Mouse (Mus musculus) heart, embryonic 11.5 days (tissue): ENCODE results near the gene 1700003E16Rik. TPM values are rescaled to one million over a fixed set of nuclear protein-coding genes. Genes with fewer than 3 reads are reported as not detected.

Source experiments
- ATAC-seq: fragments of 200-750 bp; cut with Nextera tagmentation; replicated peaks from 2 replicates; pipeline ENCODE4 v1.8.0; 2017; ENCODE audit warnings: moderate library complexity; ENCODE audit not compliant: insufficient number of reproducible peaks, low FRiP score, low TSS enrichment
- H3K27ac ChIP-seq: fragments of 300-500 bp; sonication (generic); 2 replicates; pipeline ENCODE4 v1.5.1; 2014; ENCODE audit warnings: mild to moderate bottlenecking, low read depth, low read length
- H3K27me3 ChIP-seq: fragments of 300-500 bp; sonication (generic); 2 replicates; pipeline ENCODE4 v1.6.1; 2014; ENCODE audit warnings: mild to moderate bottlenecking, low read length, mixed read lengths; ENCODE audit not compliant: control insufficient read depth, insufficient read depth
- H3K36me3 ChIP-seq: fragments of 300-500 bp; sonication (generic); 2 replicates; pipeline ENCODE4 v1.6.1; 2014; ENCODE audit warnings: mild to moderate bottlenecking, low read length, moderate library complexity, mixed read lengths; ENCODE audit not compliant: control insufficient read depth, insufficient read depth
- H3K4me1 ChIP-seq: fragments of 300-500 bp; sonication (generic); 2 replicates; pipeline ENCODE4 v1.6.1; 2014; ENCODE audit warnings: low read length; ENCODE audit not compliant: control insufficient read depth, insufficient read depth
- H3K4me2 ChIP-seq: fragments of 300-500 bp; sonication (generic); 2 replicates; pipeline ENCODE4 v1.6.1; 2014; ENCODE audit warnings: mild to moderate bottlenecking, moderate library complexity
- H3K4me3 ChIP-seq: fragments of 300-500 bp; sonication (generic); 2 replicates; pipeline ENCODE4 v1.5.1; 2014; ENCODE audit warnings: low read depth, low read length
- H3K9ac ChIP-seq: fragments of 300-500 bp; sonication (generic); 2 replicates; pipeline ENCODE4 v1.6.1; 2014; ENCODE audit warnings: mild to moderate bottlenecking, low read depth, low read length, moderate library complexity
- H3K9me3 ChIP-seq: fragments of 300-500 bp; sonication (generic); replicated peaks from 2 replicates; pipeline ENCODE4 v1.6.1; 2016; ENCODE audit warnings: low read length; ENCODE audit not compliant: control insufficient read depth
- WGBS: fragments of 180-500 bp; shearing (Covaris S2); extraction: QIAGEN DNeasy Blood & Tissue Kit; methylation state at CpG from one replicate; pipeline ENCODE4 v1.1.7; 2014; ENCODE audit not compliant: insufficient replicate concordance; 5-methylcytosine and 5-hydroxymethylcytosine counted together
- polyA plus RNA-seq: library from polyadenylated mRNA; unstranded; fragments of >200 nt; fragmentation: Nextera tagmentation; extraction: Ambion mirVana; gene quantifications from 2 replicates; pipeline ENCODE4 v1.2.1, GENCODE M21; 2014

Gene 1700003E16Rik
- polyA plus RNA-seq, 1 experiment from 2014 or later: 0.14 TPM

- no peaks in the 10 kb centered on the region for H3K36me3 ChIP-seq
- peaks cover 15% of the 10 kb centered on the region for H3K4me1 ChIP-seq
- no peak for ATAC-seq
- WGBS: 5% methylated on average over 19 of the region's 19 CpGs
- H3K27ac ChIP-seq: no peak overlapping the region
- peak overlapping the region; percentile 76 for H3K4me2 ChIP-seq
- H3K9me3 ChIP-seq: no peaks in the 10 kb centered on the region
- no peak overlapping the region; the same call in 1 of the 2 replicates for H3K9ac ChIP-seq
- H3K27me3 ChIP-seq: peaks cover 29% of the 10 kb centered on the region
- peak overlapping the region; percentile 43 for H3K4me3 ChIP-seq
Measured at GRCm38 (mm10) chr6:83161442-83161841, 5.2 kb downstream of the 1700003E16Rik start.

DNA sequence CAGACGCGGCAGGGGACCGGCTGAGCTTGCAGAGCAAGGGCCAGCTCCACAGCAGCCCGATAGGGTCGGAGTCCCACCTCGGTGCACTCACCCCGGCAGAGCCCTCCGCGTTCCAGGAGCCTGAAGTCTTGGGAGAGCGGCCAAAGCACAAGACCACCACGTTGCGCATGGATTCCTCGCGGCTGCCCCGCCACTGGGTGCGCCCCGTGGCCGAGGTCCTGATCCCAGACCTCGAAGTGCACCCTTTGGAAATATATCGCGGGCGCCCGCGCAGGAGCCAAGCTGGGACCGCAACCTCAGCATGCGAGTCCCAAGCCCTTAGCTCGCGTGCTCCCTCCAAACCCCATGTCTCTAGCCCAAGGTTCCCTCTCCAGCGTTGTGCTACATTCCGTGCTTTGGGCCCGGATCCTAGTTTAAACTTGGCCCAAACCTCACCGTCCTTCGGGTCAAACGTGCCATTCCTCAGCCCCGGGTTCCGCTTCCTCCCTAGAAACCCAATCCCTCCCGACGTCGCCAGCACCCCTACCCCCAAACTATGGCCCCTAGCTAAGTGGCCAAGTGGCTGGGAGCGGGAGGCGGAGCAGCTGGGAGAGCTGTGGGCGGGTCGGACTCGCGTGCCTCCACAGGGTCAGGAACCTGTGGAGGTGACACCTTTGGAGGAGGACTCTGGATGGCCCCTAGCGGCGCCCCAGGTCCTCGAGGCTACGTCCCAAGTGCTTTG, 5.9 kb downstream of the 1700003E16Rik start:
- Histone ChIP-seq H3K27me3 (peaks cover 29% of the 10 kb centered on the region), H3K4me1 (peaks cover 20% of the 10 kb centered on the region), H3K4me2 (peak overlapping the region; percentile 76), H3K9me3 (no peaks in the 10 kb centered on the region), H3K36me3 (no peaks in the 10 kb centered on the region), H3K4me3 (peak overlapping the region; percentile 43), H3K9ac (peak overlapping the region; percentile 58), H3K27ac (no peak overlapping the region)
- no peak for ATAC-seq
- under 1% methylated on average over 49 of the region's 49 CpGs for WGBS

- no peak for ATAC-seq
- Histone ChIP-seq H3K9ac (peak overlapping the region; percentile 58; the same call in 1 of the 2 replicates), H3K4me3 (peak overlapping the region; percentile 43), H3K27ac (no peak overlapping the region), H3K4me2 (peak overlapping the region; percentile 76), H3K36me3 (no peaks in the 10 kb centered on the region), H3K4me1 (peaks cover 20% of the 10 kb centered on the region), H3K9me3 (no peaks in the 10 kb centered on the region), H3K27me3 (peaks cover 29% of the 10 kb centered on the region)
- WGBS: under 1% methylated on average over 8 of the region's 8 CpGs
Measured at GRCm38 (mm10) chr6:83162701-83163100, 6.5 kb downstream of the 1700003E16Rik start.

GRCm38 (mm10) chr6:83165026-83165606, 8.9 kb downstream of the 1700003E16Rik start:
- Histone ChIP-seq H3K27me3 (peaks cover 27% of the 10 kb centered on the region), H3K9me3 (no peaks in the 10 kb centered on the region), H3K36me3 (no peaks in the 10 kb centered on the region), H3K4me2 (peak overlapping the region; percentile 71), H3K27ac (no peak overlapping the region), H3K4me1 (peaks cover 20% of the 10 kb centered on the region), H3K9ac (peak overlapping the region; percentile 91), H3K4me3 (peak overlapping the region; percentile 90)
- 7% methylated on average over 6 of the region's 6 CpGs for WGBS
- ATAC-seq: no peak

- Histone ChIP-seq H3K4me2 (peak within 1 kb of the TSS; percentile 71), H3K9me3 (no peaks in the 10 kb centered on the region), H3K9ac (peak within 1 kb of the TSS; percentile 91), H3K27ac (peak within 1 kb of the TSS; percentile 86), H3K27me3 (peaks cover 21% of the 10 kb centered on the region), H3K36me3 (no peaks in the 10 kb centered on the region), H3K4me3 (peak within 1 kb of the TSS; percentile 90), H3K4me1 (peaks cover 20% of the 10 kb centered on the region)
- ATAC-seq: peak; percentile 81
- WGBS: under 1% methylated on average over 55 of the region's 58 CpGs
Measured at GRCm38 (mm10) chr6:83165607-83166242, 9.5 kb downstream of the 1700003E16Rik start, which contains the start of gene Dctn1. Dctn1 (plus strand) TSS chr6:83165920.

DNA sequence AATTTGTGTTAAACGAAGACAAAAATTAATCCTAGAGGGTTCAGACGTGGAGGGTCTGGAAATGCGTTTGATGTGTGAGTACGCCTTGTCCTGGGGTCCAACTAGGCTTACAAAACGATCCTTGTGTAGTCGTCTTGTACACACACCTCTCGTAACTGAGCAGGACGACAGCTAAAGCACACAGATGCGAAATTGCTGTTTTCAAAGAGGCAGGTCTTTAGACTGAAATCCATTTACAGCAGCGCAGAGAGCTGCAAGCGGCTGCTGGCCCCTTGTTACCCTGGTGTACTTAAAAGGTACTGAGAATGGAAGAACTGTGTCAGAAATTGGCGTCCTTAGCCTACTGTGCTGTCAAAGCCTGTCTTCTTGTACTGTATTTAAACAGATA, 10.0 kb downstream of the 1700003E16Rik start:
- Histone ChIP-seq H3K4me2 (peak overlapping the region; percentile 71), H3K4me1 (peaks cover 20% of the 10 kb centered on the region), H3K36me3 (no peaks in the 10 kb centered on the region), H3K9ac (peak overlapping the region; percentile 91), H3K27ac (peak overlapping the region; percentile 86; the same call in 1 of the 2 replicates), H3K9me3 (no peaks in the 10 kb centered on the region), H3K27me3 (peaks cover 16% of the 10 kb centered on the region), H3K4me3 (peak overlapping the region; percentile 90)
- WGBS: under 1% methylated on average over 12 of the region's 12 CpGs
- no peak for ATAC-seq

- Histone ChIP-seq H3K9ac (no peak overlapping the region), H3K4me2 (no peak overlapping the region), H3K4me1 (peaks cover 6% of the 10 kb centered on the region; the same call in 1 of the 2 replicates), H3K9me3 (no peaks in the 10 kb centered on the region), H3K27ac (no peak overlapping the region), H3K36me3 (no peaks in the 10 kb centered on the region), H3K27me3 (no peaks in the 10 kb centered on the region), H3K4me3 (no peak overlapping the region)
- WGBS: 80% methylated on average over 5 of the region's 5 CpGs
- ATAC-seq: no peak
Measured at GRCm38 (mm10) chr6:83169872-83170271, 13.7 kb downstream of the 1700003E16Rik start.

DNA sequence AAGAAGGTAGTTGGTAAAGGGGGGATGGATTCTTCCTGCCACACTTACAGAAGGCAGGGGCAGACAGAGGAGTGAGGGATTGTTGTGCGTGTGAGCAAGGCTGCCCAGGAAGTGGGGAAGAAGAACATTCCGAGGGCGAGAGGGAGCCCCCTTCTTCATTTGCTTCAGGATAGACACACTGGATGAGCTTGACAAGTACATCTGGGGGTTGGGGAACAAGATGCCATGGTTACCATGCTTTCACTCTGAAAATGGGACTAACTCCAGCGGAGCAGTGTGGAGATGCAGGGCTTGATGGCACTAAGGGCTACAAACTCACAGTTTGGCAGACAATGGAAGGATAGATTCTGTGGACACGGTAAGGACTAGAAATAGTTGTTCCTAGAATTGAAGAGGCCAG, 14.9 kb downstream of the 1700003E16Rik start:
- H3K4me2 ChIP-seq: no peak overlapping the region
- H3K9me3 ChIP-seq: no peaks in the 10 kb centered on the region
- H3K9ac ChIP-seq: no peak overlapping the region
- no peaks in the 10 kb centered on the region for H3K27me3 ChIP-seq
- H3K27ac ChIP-seq: no peak overlapping the region
- H3K4me1 ChIP-seq: peaks cover 6% of the 10 kb centered on the region; the same call in 1 of the 2 replicates
- no peak overlapping the region for H3K4me3 ChIP-seq
- WGBS: 81% methylated on average over 5 of the region's 5 CpGs
- no peak for ATAC-seq
- no peaks in the 10 kb centered on the region for H3K36me3 ChIP-seq
